Mouse (Mus musculus): Measurements from ENCODE around the gene Pax7. TPM values are rescaled to one million over a fixed set of nuclear protein-coding genes. Genes with fewer than 3 reads are reported as not detected.

Pax7 gene
- total and polyA plus RNA-seq, 3 experiments: not detected

DNA sequence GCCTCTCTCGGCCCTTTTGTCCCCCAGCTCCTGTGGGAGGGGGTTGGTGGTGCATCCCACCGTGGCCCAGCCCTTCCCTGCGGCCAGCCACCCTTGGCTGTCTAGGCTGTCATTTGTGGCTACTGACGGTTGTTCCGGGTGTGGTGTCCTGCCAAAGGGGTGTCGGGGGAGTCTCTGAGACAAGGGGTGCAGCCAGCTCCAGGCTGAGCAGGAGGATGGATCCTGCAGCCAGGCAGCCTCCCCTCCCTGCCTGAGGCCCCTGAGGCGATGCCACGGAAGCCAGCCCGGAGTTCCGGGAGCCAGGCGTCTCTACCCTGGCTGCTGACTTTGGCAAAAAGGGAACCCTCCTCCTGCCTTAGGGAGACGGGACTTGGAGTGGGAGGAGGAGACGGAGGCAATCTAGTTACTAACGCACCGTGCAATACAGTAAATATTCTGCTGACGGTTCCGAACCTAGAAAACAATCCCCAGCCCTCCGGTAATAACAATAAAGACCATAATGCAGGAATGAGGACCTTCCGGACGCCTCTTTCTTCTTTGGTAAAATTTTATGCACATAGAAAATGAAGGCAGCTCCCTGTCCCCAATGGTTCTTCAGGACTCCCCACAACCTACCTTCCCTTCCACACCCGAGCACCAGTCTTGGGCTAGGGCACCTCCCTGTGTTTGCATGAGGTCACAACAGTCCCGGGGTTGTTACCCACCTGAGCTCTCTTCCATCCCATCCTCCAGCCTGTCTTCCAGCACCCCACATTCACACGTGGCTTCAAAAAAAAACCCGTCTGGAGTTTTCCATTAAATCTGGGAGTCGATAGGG, 19.1 kb upstream of the Pax7 start:
- TF ChIP-seq UBTF (IDR thresholded peaks at IDR 0.05; ENCODE audit: low read depth, low read length): no peak
- TF ChIP-seq ZKSCAN1 (IDR thresholded peaks at IDR 0.05; ENCODE audit: borderline replicate concordance, low read depth, low read length): no peak
- TF ChIP-seq SIN3A (IDR thresholded peaks at IDR 0.05; ENCODE audit: low read length): no peak
- TF ChIP-seq POLR2A (IDR thresholded peaks at IDR 0.05; ENCODE audit: low read depth, low read length): no peak
- peak in 1 of 2 experiments; percentile 45; a peak in 2 of 4 replicates for TF ChIP-seq CTCF (conservative IDR thresholded peaks at IDR 0.05 in 1 of 2, IDR thresholded peaks at IDR 0.05 in 1 of 2; ENCODE audit: low read depth in 2 of 2, low read length in 2 of 2)
- TF ChIP-seq JUND (conservative IDR thresholded peaks at IDR 0.05; ENCODE audit: low read depth, low read length): no peak
- TF ChIP-seq MAFK (IDR thresholded peaks at IDR 0.05; ENCODE audit: insufficient replicate concordance, low read length): no peak
- no peak for TF ChIP-seq MYC (IDR thresholded peaks at IDR 0.05; ENCODE audit: low read depth, low read length)
- TF ChIP-seq SMC3 (IDR thresholded peaks at IDR 0.05; ENCODE audit: low read depth, low read length): peak; percentile 39
- no peak for TF ChIP-seq JUN (IDR thresholded peaks at IDR 0.05; ENCODE audit: insufficient read depth, low read depth, low read length)
- no peak for TF ChIP-seq PAX5 (IDR thresholded peaks at IDR 0.05; ENCODE audit: low read length)
- no peak for TF ChIP-seq MXI1 (IDR thresholded peaks at IDR 0.05; ENCODE audit: low read depth, low read length)
- peak; percentile 35 for TF ChIP-seq RAD21 (IDR thresholded peaks at IDR 0.05; ENCODE audit: low read depth, low read length)
- TF ChIP-seq GABPA (IDR thresholded peaks at IDR 0.05; ENCODE audit: insufficient replicate concordance, low read depth, low read length): no peak
- Histone ChIP-seq H3K27ac (ENCODE audit: insufficient read depth, low read depth) (no peak overlapping the region), H3K9ac (ENCODE audit: insufficient read depth, low read depth) (no peak overlapping the region), H3K36me3 (replicated peaks in 1 of 2; ENCODE audit: control insufficient read depth in 1 of 2, insufficient read depth in 1 of 2, low read length in 1 of 2) (no peaks in the 10 kb centered on the region), H3K4me2 (ENCODE audit: insufficient read depth, low read depth, poor library complexity, severe bottlenecking) (no peak overlapping the region), H3K4me1 (ENCODE audit: control insufficient read depth in 1 of 2, insufficient read depth in 2 of 2) (no peaks in the 10 kb centered on the region), H3K27me3 (replicated peaks) (peaks cover 60% of the 10 kb centered on the region), H3K9me3 (replicated peaks; ENCODE audit: low read length) (no peaks in the 10 kb centered on the region), H3K4me3 (replicated peaks in 1 of 3; ENCODE audit: low read depth in 2 of 3, low read length in 2 of 3, poor library complexity in 1 of 3) (no peak overlapping the region), H3K79me2 (replicated peaks; ENCODE audit: control insufficient read depth, extremely low read depth, insufficient read depth, poor library complexity, severe bottlenecking) (no peaks in the 10 kb centered on the region)
- DNase-seq (ENCODE audit: extremely low read depth): no peak
- in situ Hi-C loops (cut with MboI; ENCODE audit: low pct_ligation_motif_present, low pct_unique_long_range_greater_than_20kb, low sequenced_read_pairs): loop anchor here (10.0 kb wide), 1 partner anchor 168 kb away; no protein-coding TSS in a partner anchor
- dilution Hi-C loops (cut with MboI; ENCODE audit: extremely low pct_ligation_motif_present, extremely low pct_unique_long_range_greater_than_20kb, low sequenced_read_pairs): no loop called here

DNA sequence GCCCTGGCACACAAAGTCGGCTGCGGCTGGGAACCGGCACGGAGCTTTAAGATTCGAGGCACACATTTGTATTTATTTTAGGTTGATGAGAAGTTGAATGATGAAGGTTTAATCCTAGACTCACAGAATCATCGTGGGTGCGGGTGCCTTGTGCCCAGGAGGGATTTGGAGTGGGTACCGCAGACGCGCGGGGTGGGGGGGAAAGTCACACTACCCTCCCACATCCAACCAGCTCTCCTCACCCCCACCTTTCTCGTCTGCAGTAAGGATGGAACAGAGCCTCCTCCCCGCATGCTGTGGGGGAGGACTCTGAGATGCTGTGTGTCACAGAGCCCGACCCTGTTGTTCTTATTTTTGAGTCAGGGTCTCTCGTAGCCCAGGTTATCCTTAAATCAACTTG, 18.1 kb upstream of the Pax7 start:
- dilution Hi-C loops (cut with MboI; ENCODE audit: extremely low pct_ligation_motif_present, extremely low pct_unique_long_range_greater_than_20kb, low sequenced_read_pairs) (no loop called here), in situ Hi-C loops (cut with MboI; ENCODE audit: low pct_ligation_motif_present, low pct_unique_long_range_greater_than_20kb, low sequenced_read_pairs) (loop anchor here (10.0 kb wide), 1 partner anchor 167 kb away; no protein-coding TSS in a partner anchor)
- H3K4me3 ChIP-seq (replicated peaks in 1 of 3; ENCODE audit: low read depth in 2 of 3, low read length in 2 of 3, poor library complexity in 1 of 3): no peak overlapping the region
- no peaks in the 10 kb centered on the region for H3K4me1 ChIP-seq (ENCODE audit: control insufficient read depth in 1 of 2, insufficient read depth in 2 of 2)
- DNase-seq (ENCODE audit: extremely low read depth): no peak
- no peak overlapping the region for H3K9ac ChIP-seq (ENCODE audit: insufficient read depth, low read depth)
- H3K36me3 ChIP-seq (replicated peaks in 1 of 2; ENCODE audit: control insufficient read depth in 1 of 2, insufficient read depth in 1 of 2, low read length in 1 of 2): no peaks in the 10 kb centered on the region
- no peak overlapping the region for H3K27ac ChIP-seq (ENCODE audit: insufficient read depth, low read depth)
- peaks cover 65% of the 10 kb centered on the region for H3K27me3 ChIP-seq (replicated peaks)
- TF ChIP-seq TCF12 (IDR thresholded peaks at IDR 0.05; ENCODE audit: low read depth, low read length) (no peak), HCFC1 (IDR thresholded peaks at IDR 0.05; ENCODE audit: low read depth, low read length) (no peak), CHD2 (IDR thresholded peaks at IDR 0.05; ENCODE audit: low read length) (no peak), USF2 (conservative IDR thresholded peaks at IDR 0.05; ENCODE audit: low read depth, low read length) (no peak), E2F4 (IDR thresholded peaks at IDR 0.05; ENCODE audit: insufficient replicate concordance, low read depth, low read length) (no peak), BHLHE40 (IDR thresholded peaks at IDR 0.05; ENCODE audit: low read depth, low read length) (no peak), PAX5 (IDR thresholded peaks at IDR 0.05; ENCODE audit: low read length) (no peak), NRF1 (IDR thresholded peaks at IDR 0.05; ENCODE audit: low read depth, low read length) (no peak), SIN3A (IDR thresholded peaks at IDR 0.05; ENCODE audit: low read length) (no peak), ZKSCAN1 (IDR thresholded peaks at IDR 0.05; ENCODE audit: borderline replicate concordance, low read depth, low read length) (no peak), RCOR1 (conservative IDR thresholded peaks at IDR 0.05; ENCODE audit: low read depth, low read length) (no peak), TBP (conservative IDR thresholded peaks at IDR 0.05; ENCODE audit: low read depth, low read length) (no peak), MAZ (IDR thresholded peaks at IDR 0.05; ENCODE audit: low read depth, low read length) (no peak), ZC3H11A (IDR thresholded peaks at IDR 0.05; ENCODE audit: low read depth, low read length) (no peak), JUND (conservative IDR thresholded peaks at IDR 0.05; ENCODE audit: low read depth, low read length) (no peak)
- H3K4me2 ChIP-seq (ENCODE audit: insufficient read depth, low read depth, poor library complexity, severe bottlenecking): no peak overlapping the region
- H3K79me2 ChIP-seq (replicated peaks; ENCODE audit: control insufficient read depth, extremely low read depth, insufficient read depth, poor library complexity, severe bottlenecking): no peaks in the 10 kb centered on the region
- no peaks in the 10 kb centered on the region for H3K9me3 ChIP-seq (replicated peaks; ENCODE audit: low read length)

All from CH12.LX (cell line).